Mouse (Mus musculus): ENCODE measurements around the gene 4833420G17Rik.

- TF ChIP-seq CTCF (IDR thresholded peaks at IDR 0.05; ENCODE audit: low read depth, low read length) (no peak), POLR2A (IDR thresholded peaks at IDR 0.05; ENCODE audit: insufficient read depth, low read length) (peak; percentile 90)
Measured at GRCm38 (mm10) chr13:119462596-119463560, at the start of gene 4833420G17Rik.
